Mouse (Mus musculus): ENCODE data around the gene Gm9195.

DNA sequence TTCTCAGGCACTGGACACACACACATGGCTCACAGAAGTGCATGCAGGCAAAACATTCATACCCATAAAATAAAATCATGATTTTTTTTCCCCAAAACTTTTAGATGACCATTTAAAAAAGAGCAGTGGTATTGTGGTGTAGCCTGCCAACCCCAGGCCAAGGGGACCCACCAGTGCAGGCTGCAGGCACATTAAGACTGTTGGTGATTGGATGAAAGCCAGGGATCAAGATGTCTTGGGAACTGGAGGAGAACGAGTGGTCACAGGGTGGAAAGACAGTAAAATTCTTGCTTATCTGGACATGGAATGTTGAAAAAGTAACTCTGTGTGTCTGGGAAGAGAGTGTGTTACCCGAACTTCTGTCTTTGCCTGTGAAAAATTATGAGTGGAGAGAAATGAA is 27.9 kb upstream of the Gm9195 start:
- TF ChIP-seq POLR2A (IDR thresholded peaks at IDR 0.05; ENCODE audit: low read depth, low read length) (no peak), CTCF (conservative IDR thresholded peaks at IDR 0.05; ENCODE audit: insufficient read depth, insufficient read length, low read depth, low read length) (no peak)

Measured in kidney, adult 2 months (tissue).